Mouse (Mus musculus) brain, embryonic 14.5 days (tissue): ENCODE results near the gene Twnk.

ENCODE experiments used
- CTCF ChIP-seq: fragments of 200-500 bp; IDR thresholded peaks from 2 replicates; pipeline ENCODE4 v1.5.1; 2012; ENCODE audit warnings: inconsistent platforms, mild to moderate bottlenecking, moderate library complexity, borderline replicate concordance; ENCODE audit not compliant: insufficient read depth, insufficient read length; ENCODE audit errors: extremely low read depth
- POLR2A ChIP-seq: fragments of 200-500 bp; IDR thresholded peaks from 2 replicates; pipeline ENCODE4 v1.6.1; 2012; ENCODE audit warnings: mild to moderate bottlenecking, inconsistent platforms, borderline replicate concordance; ENCODE audit not compliant: poor library complexity, insufficient read depth, insufficient read length, severe bottlenecking; ENCODE audit errors: extremely low read depth

DNA sequence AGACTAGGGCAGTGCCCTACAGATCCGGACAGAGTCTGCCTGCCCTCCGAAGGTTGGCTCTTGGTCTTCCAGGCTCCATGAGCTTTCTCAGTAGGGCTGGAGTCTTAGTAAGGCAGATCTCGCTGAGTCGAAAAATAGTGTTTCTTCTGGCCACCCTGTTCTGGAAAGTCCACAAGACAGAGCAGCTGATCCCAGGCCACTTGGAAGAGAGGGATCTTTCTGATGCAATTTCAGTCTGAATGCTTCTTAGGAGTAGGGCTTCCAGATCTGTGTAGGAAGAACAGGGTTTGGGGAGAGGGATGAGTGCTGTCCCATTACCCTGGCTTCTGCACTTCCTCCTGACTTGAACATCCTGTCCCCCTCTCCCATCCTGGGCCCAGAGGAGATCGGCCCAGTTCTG lies 40.2 kb downstream of the Twnk start, which contains the start of gene Pdzd7:
- TF ChIP-seq CTCF = no peak
- TF ChIP-seq POLR2A = no peak
